Mouse (Mus musculus) embryonic facial prominence, embryonic 11.5 days (tissue): ENCODE measurements around the gene Mybpc2. TPM values are rescaled to one million over a fixed set of nuclear protein-coding genes. Genes with fewer than 3 reads are reported as not detected.

ENCODE experiments used
- ATAC-seq: fragments of 200-750 bp; cut with Nextera tagmentation; replicated peaks from 2 replicates; pipeline ENCODE4 v1.8.0; 2017; ENCODE audit warnings: low read depth; ENCODE audit not compliant: insufficient number of reproducible peaks, low FRiP score, low TSS enrichment
- DNase-seq: peaks from one replicate; pipeline ENCODE4 v3.0.0-alpha.2; 2015; ENCODE audit warnings: low spot score
- H3K27ac ChIP-seq: fragments of 300-500 bp; sonication (generic); replicated peaks from 2 replicates; pipeline ENCODE4 v1.5.1; 2014; ENCODE audit warnings: mild to moderate bottlenecking, low read depth, low read length, control low read depth
- H3K27me3 ChIP-seq: fragments of 300-500 bp; sonication (generic); 2 replicates; pipeline ENCODE4 v1.6.1; 2014; ENCODE audit warnings: mild to moderate bottlenecking, low read length, moderate library complexity, mixed read lengths; ENCODE audit not compliant: control insufficient read depth, insufficient read depth
- H3K36me3 ChIP-seq: fragments of 300-500 bp; sonication (generic); replicated peaks from 2 replicates; pipeline ENCODE4 v1.6.1; 2014; ENCODE audit warnings: low read depth, mild to moderate bottlenecking, low read length, moderate library complexity, mixed read lengths; ENCODE audit not compliant: control insufficient read depth, insufficient read depth
- H3K4me1 ChIP-seq: fragments of 300-500 bp; sonication (generic); 2 replicates; pipeline ENCODE4 v1.6.1; 2014; ENCODE audit warnings: low read length, mixed read lengths; ENCODE audit not compliant: control insufficient read depth, insufficient read depth
- H3K4me2 ChIP-seq: fragments of 300-500 bp; sonication (generic); 2 replicates; pipeline ENCODE4 v1.6.1; 2014; ENCODE audit warnings: low read depth, mild to moderate bottlenecking, control low read depth, low read length, moderate library complexity
- H3K4me3 ChIP-seq: fragments of 300-500 bp; sonication (generic); 2 replicates; pipeline ENCODE4 v1.5.1; 2014; ENCODE audit warnings: low read depth, low read length, control low read depth
- H3K9ac ChIP-seq: fragments of 300-500 bp; sonication (generic); replicated peaks from 2 replicates; pipeline ENCODE4 v1.6.1; 2014; ENCODE audit warnings: mild to moderate bottlenecking, control low read depth, low read length
- H3K9me3 ChIP-seq: fragments of 300-500 bp; sonication (generic); replicated peaks from 2 replicates; pipeline ENCODE4 v1.6.1; 2016; ENCODE audit warnings: mild to moderate bottlenecking, low read length, inconsistent platforms, mixed read lengths; ENCODE audit not compliant: control insufficient read depth
- WGBS: fragments of 180-500 bp; shearing (Covaris S2); extraction: QIAGEN DNeasy Blood & Tissue Kit; methylation state at CpG from one replicate; pipeline ENCODE4 v1.1.7; 2014; 5-methylcytosine and 5-hydroxymethylcytosine counted together
- polyA plus RNA-seq: library from polyadenylated mRNA; unstranded; fragments of >200 nt; fragmentation: Nextera tagmentation; extraction: Ambion mirVana; gene quantifications from 2 replicates; pipeline ENCODE4 v1.2.1, GENCODE M21; 2014

The Mybpc2 gene
- polyA plus RNA-seq, 1 experiment from 2014 or later: not detected

DNA sequence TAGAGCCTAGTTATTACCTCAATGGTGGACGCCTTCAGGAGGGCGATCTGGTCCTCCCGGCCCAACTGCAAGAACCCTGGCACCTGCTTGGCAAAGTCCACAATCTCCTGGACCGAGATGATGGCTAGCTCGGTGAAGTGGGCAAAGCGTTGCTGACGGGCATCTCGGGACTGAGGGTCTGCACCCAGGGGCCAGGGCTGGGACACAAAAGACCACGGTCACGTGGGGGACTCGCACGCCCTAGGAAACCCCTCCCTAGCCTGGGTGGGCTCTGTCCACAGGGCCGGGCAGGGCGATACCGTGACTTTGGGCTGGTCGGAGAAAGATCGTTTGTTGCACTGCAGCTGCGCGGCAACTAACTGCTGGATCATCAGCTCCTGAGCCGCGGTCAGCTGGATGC lies 26.8 kb upstream of the Mybpc2 start:
- Histone ChIP-seq H3K4me3 (no peak overlapping the region), H3K27me3 (no peaks in the 10 kb centered on the region), H3K4me2 (no peak overlapping the region), H3K9me3 (no peaks in the 10 kb centered on the region), H3K36me3 (no peaks in the 10 kb centered on the region; the same call in 1 of the 2 replicates), H3K9ac (0 out of 2 replicates have a peak overlapping the region, but pooled peaks have one; percentile 9), H3K27ac (no peak overlapping the region), H3K4me1 (peaks cover 5% of the 10 kb centered on the region; the same call in 1 of the 2 replicates)
- no peak for ATAC-seq
- DNase-seq: no peak
- WGBS: 92% methylated on average over 21 of the region's 21 CpGs

DNA sequence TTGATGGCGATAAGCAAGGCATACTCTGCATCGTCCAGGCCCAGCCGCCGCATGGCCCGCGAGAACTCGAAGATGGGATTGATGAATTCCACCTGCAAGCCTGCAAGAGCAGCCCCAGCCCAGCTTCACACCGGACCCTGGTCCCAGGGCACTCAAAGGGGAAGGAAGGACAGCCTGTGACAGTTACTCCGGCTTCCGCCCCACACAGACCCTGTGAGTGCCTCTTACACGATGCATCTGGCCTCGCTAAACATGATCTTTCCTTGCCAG lies 25.9 kb upstream of the Mybpc2 start:
- H3K9ac ChIP-seq: no peak overlapping the region
- H3K36me3 ChIP-seq: no peaks in the 10 kb centered on the region; the same call in 1 of the 2 replicates
- peaks cover 5% of the 10 kb centered on the region; the same call in 1 of the 2 replicates for H3K4me1 ChIP-seq
- H3K4me2 ChIP-seq: no peak overlapping the region
- no peaks in the 10 kb centered on the region for H3K27me3 ChIP-seq
- H3K9me3 ChIP-seq: no peaks in the 10 kb centered on the region
- H3K4me3 ChIP-seq: no peak overlapping the region
- no peak overlapping the region for H3K27ac ChIP-seq
- ATAC-seq (no peak), DNase-seq (no peak)
- WGBS: 97% methylated on average over 12 of the region's 12 CpGs

DNA sequence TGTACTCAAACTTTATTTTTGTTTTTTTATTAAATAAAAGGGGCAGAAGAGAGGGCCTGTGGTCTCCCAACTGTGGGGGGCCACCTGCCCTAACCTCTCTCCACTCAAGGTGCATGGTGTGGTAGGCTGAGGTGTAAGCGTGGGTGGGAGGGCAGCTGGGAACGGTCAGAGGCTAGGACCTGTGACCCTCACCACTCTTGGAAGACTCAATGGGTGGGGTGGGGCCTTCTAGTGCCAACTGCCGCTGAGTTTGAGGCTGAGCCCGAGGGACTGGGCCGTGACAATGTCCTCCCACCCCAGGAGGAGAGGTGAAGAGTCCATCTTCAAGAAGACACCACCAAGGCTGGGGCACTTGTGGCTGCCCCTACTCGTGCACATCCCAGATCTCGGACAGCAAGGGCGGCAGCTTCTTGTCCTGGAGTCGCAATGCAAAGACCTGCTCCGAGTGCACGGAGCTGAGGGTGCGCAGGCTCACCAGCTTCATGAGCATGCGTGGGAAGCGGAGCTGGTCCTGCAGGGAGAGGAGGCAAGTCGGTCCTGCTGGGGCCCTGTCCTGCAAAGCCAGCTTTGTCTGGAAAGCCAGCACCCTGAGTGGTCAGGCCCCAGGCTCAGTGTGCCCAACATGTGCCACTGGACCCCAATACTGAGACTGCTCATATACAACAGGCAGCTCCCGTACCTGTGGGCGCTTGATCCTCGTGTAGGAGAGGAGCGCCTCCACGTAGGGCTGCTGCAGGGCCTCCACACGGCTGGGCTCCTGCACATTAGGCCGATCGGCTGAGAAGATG lies 25.4 kb upstream of the Mybpc2 start:
- no peak overlapping the region for H3K4me2 ChIP-seq
- no peaks in the 10 kb centered on the region for H3K9me3 ChIP-seq
- H3K4me1 ChIP-seq: peaks cover 5% of the 10 kb centered on the region; the same call in 1 of the 2 replicates
- H3K4me3 ChIP-seq: no peak overlapping the region
- no peaks in the 10 kb centered on the region; the same call in 1 of the 2 replicates for H3K36me3 ChIP-seq
- ATAC-seq: no peak
- no peak overlapping the region for H3K27ac ChIP-seq
- DNase-seq: no peak
- 95% methylated on average over 23 of the region's 23 CpGs for WGBS
- H3K9ac ChIP-seq: no peak overlapping the region
- H3K27me3 ChIP-seq: no peaks in the 10 kb centered on the region

DNA sequence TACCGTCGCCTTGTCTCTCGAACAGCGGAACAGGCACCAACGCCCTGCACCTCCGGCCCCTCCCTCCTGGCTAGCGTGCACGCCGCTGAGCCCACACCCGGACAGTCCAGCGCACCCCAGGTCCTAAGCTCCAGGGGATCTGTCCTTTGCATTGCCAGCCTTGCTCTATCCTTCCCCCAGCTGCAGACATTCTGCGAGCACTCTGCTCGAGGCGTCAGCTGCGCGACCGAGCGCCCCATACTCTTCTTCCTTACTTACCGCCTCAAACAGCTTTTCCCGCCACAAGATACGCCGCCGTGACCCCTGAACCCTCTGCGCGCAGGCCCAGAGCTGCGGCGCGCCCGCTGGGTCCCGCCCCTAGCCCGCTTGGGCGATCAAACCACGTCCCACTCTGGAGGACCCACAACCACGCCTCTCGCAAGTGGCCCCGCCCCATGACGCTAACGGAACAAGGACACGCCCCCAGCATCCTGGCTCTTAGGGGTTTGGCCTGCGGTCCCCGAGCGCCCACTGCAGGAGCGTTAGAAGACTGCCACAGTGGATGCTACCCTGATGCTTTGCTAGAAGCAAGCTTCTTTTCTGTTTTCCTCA lies 24.1 kb upstream of the Mybpc2 start, which contains the start of gene Pold1:
Gene Pold1 (minus strand): TSS at position 353 of the 591 bp plus-strand sequence.
- Histone ChIP-seq H3K4me3 (peak within 1 kb of the TSS; percentile 63), H3K9ac (peak within 1 kb of the TSS; percentile 72), H3K4me1 (peaks cover 5% of the 10 kb centered on the region; the same call in 1 of the 2 replicates), H3K36me3 (no peaks in the 10 kb centered on the region; the same call in 1 of the 2 replicates), H3K27me3 (no peaks in the 10 kb centered on the region), H3K4me2 (peak within 1 kb of the TSS; percentile 78), H3K9me3 (no peaks in the 10 kb centered on the region), H3K27ac (0 out of 2 replicates have a peak within 1 kb of the TSS, but pooled peaks have one; percentile 49)
- DNase-seq (peak; percentile 100), ATAC-seq (peak; percentile 87)
- WGBS: under 1% methylated on average over 43 of the region's 43 CpGs

DNA sequence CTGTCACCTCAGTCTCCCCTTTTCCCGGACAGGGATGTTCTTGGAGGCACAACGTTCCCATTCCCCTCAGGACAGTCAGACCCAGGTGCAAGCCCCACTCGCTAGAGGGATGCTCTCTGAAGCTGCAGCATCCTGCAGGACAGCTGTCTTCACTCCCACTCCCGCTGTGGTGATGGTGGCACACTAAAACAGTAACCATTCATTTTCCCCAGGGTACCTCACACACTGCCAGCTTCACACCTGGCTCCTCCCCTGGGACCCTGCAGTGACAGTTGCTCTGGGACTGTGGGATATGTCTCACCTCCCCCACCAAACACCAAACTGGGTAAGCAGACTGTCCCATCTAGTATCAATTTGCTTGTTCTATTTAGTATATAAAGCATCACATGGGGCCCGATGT lies 23.3 kb upstream of the Mybpc2 start:
- peak overlapping the region; percentile 72 for H3K9ac ChIP-seq
- ATAC-seq (no peak), DNase-seq (no peak)
- peaks cover 5% of the 10 kb centered on the region; the same call in 1 of the 2 replicates for H3K4me1 ChIP-seq
- H3K9me3 ChIP-seq: no peaks in the 10 kb centered on the region
- H3K27me3 ChIP-seq: no peaks in the 10 kb centered on the region
- peak overlapping the region; percentile 78 for H3K4me2 ChIP-seq
- H3K36me3 ChIP-seq: no peaks in the 10 kb centered on the region; the same call in 1 of the 2 replicates
- H3K4me3 ChIP-seq: peak overlapping the region; percentile 63
- WGBS: 23% methylated on average over 5 of the region's 5 CpGs
- no peak overlapping the region for H3K27ac ChIP-seq

DNA sequence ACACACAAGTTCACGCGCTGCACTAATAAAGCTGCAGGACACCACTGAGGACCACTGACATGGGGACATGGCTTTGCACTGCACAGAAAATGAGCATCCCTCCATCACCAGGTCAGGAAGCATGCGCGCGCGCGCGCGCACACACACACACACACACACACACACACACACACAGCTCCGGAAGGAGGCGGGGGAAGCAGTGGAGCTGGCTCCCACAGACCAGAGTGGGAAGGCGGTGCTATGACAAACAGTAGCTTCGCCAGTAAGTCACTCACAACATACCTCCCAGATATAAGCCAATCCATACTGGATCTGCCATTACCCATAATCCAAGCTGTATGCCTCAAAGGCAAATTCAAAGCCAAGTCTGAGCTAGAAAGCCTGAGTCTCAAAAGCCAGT lies 22.6 kb upstream of the Mybpc2 start:
- Histone ChIP-seq H3K9me3 (no peaks in the 10 kb centered on the region), H3K4me2 (peak overlapping the region; percentile 78; the same call in 1 of the 2 replicates), H3K4me1 (peaks cover 5% of the 10 kb centered on the region; the same call in 1 of the 2 replicates), H3K27ac (no peak overlapping the region), H3K4me3 (peak overlapping the region; percentile 63; the same call in 1 of the 2 replicates), H3K9ac (peak overlapping the region; percentile 72), H3K36me3 (no peaks in the 10 kb centered on the region; the same call in 1 of the 2 replicates), H3K27me3 (no peaks in the 10 kb centered on the region)
- 95% methylated on average over 13 of the region's 13 CpGs for WGBS
- ATAC-seq: no peak
- no peak for DNase-seq

DNA sequence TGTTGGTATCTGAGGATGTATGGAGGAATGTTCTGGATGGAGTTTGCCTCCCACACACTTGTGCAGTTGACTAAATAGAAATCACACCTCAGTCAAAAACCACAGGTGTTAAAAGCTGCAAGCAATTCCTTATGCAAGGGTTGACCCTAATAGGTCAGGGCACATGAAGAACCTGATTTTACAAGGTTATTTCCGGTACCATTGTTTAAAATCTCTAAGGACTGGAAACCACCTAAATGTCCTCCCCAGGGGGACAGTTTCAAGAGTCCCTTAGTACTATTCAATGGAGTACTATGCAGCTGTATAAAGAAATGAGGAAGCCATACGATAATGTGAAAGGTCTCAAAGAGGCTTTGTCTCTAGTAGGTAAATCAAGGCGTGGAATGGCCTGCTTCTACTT lies 21.8 kb upstream of the Mybpc2 start:
- Histone ChIP-seq H3K36me3 (no peaks in the 10 kb centered on the region; the same call in none of the 2 replicates), H3K9ac (no peak overlapping the region), H3K27ac (no peak overlapping the region), H3K4me3 (no peak overlapping the region), H3K4me1 (peaks cover 5% of the 10 kb centered on the region; the same call in 1 of the 2 replicates), H3K9me3 (no peaks in the 10 kb centered on the region), H3K27me3 (no peaks in the 10 kb centered on the region), H3K4me2 (no peak overlapping the region)
- WGBS: 98% methylated on average over 3 of the region's 3 CpGs
- no peak for DNase-seq
- no peak for ATAC-seq

DNA sequence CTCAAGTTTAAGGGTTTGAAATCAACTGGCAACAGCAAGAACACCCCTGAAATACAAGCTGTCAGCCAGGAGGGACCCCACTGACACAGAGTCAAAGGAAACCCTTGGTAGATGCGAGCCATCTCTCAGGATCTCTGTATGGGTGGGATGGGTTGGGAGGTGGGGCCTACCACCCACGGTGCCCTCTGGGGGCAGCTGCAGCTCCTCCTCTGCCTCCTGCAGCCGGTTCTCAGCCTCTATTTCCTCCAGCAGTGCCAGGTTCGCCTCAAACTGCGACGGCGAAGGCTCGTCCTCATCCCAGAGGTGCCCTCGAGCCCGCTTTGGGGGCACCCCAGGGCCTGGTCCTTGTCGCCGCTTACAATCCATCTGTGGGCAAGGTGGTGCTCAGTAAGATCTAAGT lies 18.6 kb upstream of the Mybpc2 start:
- no peaks in the 10 kb centered on the region for H3K27me3 ChIP-seq
- H3K4me2 ChIP-seq: no peak overlapping the region
- no peak overlapping the region for H3K27ac ChIP-seq
- DNase-seq (no peak), ATAC-seq (no peak)
- peaks cover 4% of the 10 kb centered on the region for H3K36me3 ChIP-seq
- peaks cover 5% of the 10 kb centered on the region; the same call in 1 of the 2 replicates for H3K4me1 ChIP-seq
- WGBS: 78% methylated on average over 12 of the region's 12 CpGs
- no peak overlapping the region; the same call in 1 of the 2 replicates for H3K9ac ChIP-seq
- no peak overlapping the region for H3K4me3 ChIP-seq
- no peaks in the 10 kb centered on the region for H3K9me3 ChIP-seq
